Mouse (Mus musculus): ENCODE data around the gene Irf4. TPM values are rescaled to one million over a fixed set of nuclear protein-coding genes. Genes with fewer than 3 reads are reported as not detected.
A peak's percentile ranks its signal among the peaks of the same experiment; 100 is the strongest.

Gene Irf4
- total RNA-seq (2021), result 2.0 and 2.6 TPM in 2 replicates
- long read RNA-seq, result 0 reads

GRCm38 (mm10) chr13:30749021-30749556, at the start of gene Irf4:
Irf4 (plus strand) TSS chr13:30749226.
- peak; percentile 54 for DNase-seq

- no peak for DNase-seq
Measured at GRCm38 (mm10) chr13:30702695-30703094, 46.3 kb upstream of the Irf4 start.

- DNase-seq, result no peak
Measured at GRCm38 (mm10) chr13:30704246-30705095, 44.6 kb upstream of the Irf4 start.

DNA sequence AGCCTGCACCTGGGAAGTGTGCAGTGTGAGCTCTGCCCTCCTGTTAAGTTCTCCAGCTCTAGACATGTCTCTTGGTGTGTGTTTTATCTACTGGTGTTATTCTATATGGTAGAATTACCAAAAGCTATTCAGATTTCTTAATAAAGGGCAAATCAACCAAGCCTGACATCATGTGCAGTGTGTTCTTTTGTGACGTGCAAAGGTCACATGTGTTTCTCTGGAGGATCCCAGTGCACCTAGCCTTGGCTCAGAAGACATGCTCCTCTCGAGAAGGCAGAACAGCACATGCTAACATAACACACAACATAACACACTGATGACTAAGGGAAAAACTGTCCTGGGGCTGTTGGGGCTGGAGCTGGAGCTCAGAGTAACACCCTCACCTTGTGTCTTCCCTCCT, 38.0 kb upstream of the Irf4 start:
- DNase-seq, result no peak

DNA sequence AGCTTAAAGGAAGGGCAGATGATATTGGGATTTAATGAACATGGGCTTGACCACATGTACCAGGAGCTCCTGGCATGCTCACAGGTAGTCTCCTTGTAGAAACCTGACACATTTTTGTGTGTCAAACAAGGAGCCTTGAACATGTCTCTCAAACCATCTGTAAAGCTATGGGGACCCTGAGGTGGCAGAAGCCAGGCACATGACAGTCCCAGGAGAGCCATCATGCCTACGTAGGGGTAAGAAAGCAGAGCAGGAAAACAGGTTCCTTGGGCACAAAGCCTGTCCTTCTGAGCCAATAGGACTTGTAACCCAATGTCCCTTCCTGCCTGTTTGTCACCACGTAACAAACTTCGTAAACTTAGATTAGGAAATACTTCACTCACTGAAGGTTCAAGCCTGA, 37.3 kb upstream of the Irf4 start:
- no peak for DNase-seq

DNA sequence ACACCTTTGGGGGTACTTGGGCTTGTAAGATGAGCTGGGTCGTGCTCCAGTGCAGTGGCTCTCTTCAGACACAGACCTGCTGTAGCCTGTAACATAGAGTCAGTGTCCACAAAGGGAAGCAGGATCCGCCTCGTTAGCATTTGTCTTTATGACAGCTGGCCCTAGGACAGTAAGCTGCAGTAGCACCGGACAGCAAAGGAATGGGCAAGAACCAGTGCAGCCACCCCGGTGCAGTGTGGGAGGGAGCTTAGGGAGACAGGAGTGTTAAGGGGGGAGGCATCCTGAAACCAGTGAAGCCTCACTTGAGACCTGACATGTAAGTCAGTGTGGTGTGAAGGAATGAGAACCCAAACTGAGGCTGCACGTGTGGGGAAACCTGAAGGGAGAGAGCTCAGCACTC, 36.7 kb upstream of the Irf4 start:
- DNase-seq, result no peak

DNA sequence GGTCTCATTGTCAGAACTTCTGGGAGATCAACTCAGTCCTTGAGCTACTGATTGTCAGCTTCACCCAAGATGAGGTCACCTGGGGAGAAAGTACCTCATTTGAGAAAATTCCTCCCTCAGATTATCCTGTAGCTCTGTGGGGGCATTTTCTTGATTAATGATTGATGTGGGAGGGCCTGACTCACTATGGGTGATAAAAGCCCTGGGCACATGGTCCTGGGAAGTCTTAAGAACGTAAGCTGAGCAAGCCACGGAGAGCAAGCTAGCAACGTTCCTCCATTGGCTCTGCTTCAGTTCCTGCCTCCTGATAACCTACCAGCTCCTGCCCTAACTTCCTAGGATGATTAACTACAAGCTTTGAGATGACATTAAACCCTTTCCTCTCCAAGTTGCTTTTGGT, 35.4 kb upstream of the Irf4 start:
- no peak for DNase-seq

GRCm38 (mm10) chr13:30714552-30714951, 34.5 kb upstream of the Irf4 start:
- DNase-seq, result no peak

DNA sequence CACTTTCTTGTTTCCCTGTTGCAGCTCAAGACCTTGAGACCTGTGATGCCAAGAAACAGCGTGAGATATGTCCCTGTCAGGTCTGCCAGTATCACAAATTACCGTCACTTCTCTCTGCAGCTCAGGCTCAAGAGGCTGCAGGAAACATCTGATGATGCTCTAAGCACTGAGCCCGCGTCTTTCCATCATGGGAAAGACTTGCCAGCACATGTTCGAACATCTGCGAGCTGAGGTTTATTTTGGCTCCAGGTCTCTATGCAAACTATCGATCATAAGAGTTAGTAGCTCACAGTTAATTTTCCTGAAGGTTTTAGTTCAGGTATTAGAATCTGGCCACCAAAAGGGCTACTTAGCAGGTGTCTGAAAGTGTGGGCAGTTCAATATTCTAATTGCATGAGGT, 34.0 kb upstream of the Irf4 start:
- no peak for DNase-seq

DNA sequence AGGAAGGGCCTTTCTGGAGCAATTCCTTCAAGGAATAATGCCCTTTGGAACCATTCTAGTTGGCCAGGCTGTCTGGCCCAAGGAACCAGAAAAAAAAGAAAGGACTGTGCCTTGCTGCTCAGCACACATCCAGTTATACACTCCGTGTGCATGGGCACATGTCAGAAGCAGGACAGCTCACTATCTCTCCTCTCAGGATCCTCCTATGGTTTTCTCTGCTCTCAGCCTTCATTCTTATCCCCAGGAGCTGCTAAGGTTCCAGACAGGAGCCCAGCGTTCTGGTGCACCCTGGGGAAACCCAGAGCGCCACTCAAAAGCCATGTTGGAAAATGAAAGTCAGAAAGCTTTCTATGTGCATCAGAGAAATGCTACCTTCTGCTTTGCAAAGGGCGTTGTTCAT, 33.5 kb upstream of the Irf4 start:
- no peak for DNase-seq

GRCm38 (mm10) chr13:30716611-30717010, 32.4 kb upstream of the Irf4 start:
- no peak for DNase-seq

DNA sequence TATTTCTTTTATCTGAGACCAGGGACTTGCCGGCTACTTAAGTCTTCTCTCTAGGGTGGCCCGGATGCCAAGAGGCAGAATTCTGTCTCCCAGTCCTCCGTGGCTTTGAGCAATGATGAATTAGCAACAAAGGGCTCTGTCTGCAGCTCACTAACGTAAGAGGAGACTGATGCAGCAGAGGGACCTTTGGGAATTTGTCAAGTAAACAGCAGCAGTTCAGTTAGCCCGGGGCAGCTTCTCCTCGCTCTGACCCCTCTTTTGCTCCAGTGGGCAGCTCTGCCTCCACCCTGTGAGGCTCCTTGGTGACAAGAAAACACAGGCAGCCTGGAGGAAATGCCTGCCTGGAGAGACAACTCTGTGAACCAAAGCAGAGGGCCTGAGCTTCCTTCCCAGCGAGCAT, 26.4 kb upstream of the Irf4 start:
- DNase-seq, result no peak

- DNase-seq, result no peak
Measured at GRCm38 (mm10) chr13:30723258-30723657, 25.8 kb upstream of the Irf4 start.

DNA sequence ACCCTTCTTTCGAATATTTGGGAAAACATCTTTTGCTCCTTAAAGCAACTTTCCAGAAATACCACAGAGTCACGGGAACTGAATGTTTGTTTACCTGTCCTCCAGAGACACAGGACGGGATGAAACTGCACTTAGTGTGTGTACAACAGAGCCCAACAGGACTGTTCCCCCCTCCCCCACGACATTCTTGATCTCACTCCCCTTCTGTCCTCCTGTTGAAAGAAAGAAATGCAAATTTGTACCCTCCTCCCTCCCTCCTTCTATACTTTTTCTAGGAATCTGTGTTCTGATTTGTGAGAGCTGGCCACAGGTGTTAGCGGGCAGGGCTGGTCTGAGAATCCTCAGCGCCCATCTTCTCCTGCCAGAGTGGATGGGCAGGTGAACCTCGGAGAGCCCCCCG, 25.2 kb upstream of the Irf4 start:
- no peak for DNase-seq

GRCm38 (mm10) chr13:30724691-30725271, 24.2 kb upstream of the Irf4 start:
- peak; percentile 24 for DNase-seq

DNA sequence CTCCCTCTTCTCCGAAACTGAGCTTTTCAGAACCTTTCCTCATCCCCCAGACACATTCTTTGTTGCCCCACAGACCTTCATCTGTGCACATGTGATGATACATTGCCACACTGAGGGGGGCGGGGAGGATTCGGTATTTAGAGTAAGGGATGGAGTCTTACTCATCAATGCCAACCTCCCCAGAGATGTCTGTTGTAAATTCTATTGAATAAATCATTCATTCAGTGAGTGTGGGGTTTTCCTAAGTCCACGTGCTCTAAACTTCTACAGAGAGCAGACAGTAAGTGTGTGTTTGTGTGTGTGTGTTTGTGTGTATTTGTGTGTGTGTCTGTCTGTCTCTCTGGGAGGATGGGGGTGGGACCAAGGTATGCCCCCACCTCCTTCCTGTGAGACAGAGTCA, 22.1 kb upstream of the Irf4 start:
- no peak for DNase-seq

DNA sequence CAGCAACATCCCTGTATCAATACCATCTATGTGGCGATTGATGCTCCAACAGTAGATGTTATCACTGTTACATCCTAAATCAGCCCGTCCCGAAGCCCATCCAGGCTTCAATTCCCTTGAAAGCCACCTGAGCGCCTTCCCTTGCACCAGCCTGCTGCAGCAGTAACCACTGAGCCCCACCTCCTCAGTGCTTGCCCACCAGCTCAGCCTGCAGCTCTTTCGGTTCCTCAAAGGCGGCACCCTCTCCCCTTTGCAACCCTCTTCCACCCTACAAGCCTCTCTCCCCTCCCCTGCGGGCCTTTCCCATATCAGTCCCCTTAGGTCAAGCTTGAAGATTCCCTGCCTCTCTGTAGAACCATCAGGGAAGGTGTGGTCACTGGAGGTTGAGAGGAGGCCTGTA, 20.9 kb upstream of the Irf4 start:
- DNase-seq, result no peak

DNA sequence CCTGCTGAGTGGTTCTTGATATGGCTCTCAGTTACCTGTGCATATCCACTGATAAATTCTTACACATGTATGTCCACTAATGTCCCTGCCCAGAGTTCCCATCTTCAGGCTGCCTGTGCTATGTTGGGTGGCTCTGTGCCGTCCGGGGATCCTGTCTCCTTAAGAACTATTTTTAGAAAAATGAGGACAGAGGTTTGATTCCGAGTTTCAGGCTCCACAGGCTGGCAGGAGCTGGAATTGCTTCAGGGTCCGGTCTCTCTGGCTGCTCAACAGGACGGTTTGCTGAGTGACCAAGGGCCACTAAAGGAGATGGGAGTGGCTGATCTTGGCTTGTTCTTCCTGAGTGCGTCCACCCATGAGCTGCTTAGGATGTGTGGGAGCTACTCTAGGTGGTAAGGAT, 19.8 kb upstream of the Irf4 start:
- DNase-seq, result peak; percentile 29

DNA sequence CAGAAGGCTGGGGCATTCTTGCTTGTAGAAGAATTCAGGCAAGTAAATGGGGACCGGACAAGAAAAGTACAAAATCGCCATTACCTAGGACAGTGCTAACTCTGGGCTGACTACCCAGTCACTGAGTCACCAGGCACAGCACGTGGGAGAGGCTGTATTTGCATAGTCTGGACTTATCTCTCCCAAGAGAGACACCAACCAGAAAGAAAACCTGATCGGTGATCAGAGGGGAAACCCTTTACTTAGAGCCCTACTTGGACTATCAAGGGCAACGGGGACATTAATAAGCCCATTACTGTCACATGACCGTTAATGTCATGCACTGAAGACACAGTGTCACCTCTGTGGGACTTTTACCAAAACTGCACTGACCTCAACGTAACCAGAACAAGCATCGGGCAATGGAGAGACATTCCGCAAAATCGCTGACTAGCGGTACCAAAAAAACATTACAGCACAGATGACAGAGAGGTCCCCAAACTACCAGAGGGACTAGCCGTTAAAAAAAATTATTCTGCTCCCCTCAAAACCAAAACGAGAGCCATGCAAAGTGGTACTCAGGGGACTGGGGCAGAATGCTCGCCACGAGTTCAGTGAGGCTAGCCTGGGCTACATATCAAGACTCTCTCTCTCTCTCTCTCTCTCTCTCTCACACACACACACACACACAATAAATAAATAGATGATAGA, 18.8 kb upstream of the Irf4 start:
- no peak for DNase-seq

- no peak for DNase-seq
Measured at GRCm38 (mm10) chr13:30732709-30733445, 16.1 kb upstream of the Irf4 start.

- no peak for DNase-seq
Measured at GRCm38 (mm10) chr13:30736721-30737120, 12.3 kb upstream of the Irf4 start.

- DNase-seq, result no peak
Measured at GRCm38 (mm10) chr13:30737257-30737656, 11.8 kb upstream of the Irf4 start.

Data from adrenal gland, postnatal 25 days (tissue).